Mouse (Mus musculus): ENCODE measurements around the gene Stub1. TPM values are rescaled to one million over a fixed set of nuclear protein-coding genes. Genes with fewer than 3 reads are reported as not detected.

Gene Stub1
- 365 and 398 TPM in 2 replicates for polyA plus RNA-seq (2021; fragmentation: Nextera tagmentation)
- long read RNA-seq, experiment 1, transcript Stub1-205 (6 exons, 1,701 nt): minor isoform, 6 of 614 reads
- long read RNA-seq, experiment 1, transcript Stub1-201 (7 exons, 1,803 nt): major isoform, 534 of 614 reads
- long read RNA-seq, experiment 1, partial matches to known transcripts: 49 of 614 reads
- long read RNA-seq, experiment 1, other reads (novel, unspliced or antisense): 14 of 614 reads
- long read RNA-seq, experiment 2, transcript Stub1-207 (7 exons, 1,341 nt): minor isoform, 8 of 916 reads
- long read RNA-seq, experiment 2, transcript Stub1-201 (7 exons, 1,803 nt): major isoform, 822 of 916 reads
- long read RNA-seq, experiment 2, transcript Stub1-202 (5 exons, 1,498 nt): minor isoform, 6 of 916 reads
- long read RNA-seq, experiment 2, transcript Stub1-206 (6 exons, 1,408 nt): minor isoform, 24 of 916 reads
- long read RNA-seq, experiment 2, partial matches to known transcripts: 14 of 916 reads
- long read RNA-seq, experiment 2, other reads (novel, unspliced or antisense): 36 of 916 reads

GRCm38 (mm10) chr17:25833291-25833663 is at the start of gene Stub1:
Stub1 (minus strand) TSS chr17:25833404.

GRCm38 (mm10) chr17:25880196-25880910 is 47.1 kb upstream of the Stub1 start, which contains the start of gene Wfikkn1:
Wfikkn1 (minus strand) TSS chr17:25880858.

GRCm38 (mm10) chr17:25874721-25875170 is 41.5 kb upstream of the Stub1 start, which contains the start of gene Mettl26:
Mettl26 (plus strand) TSS chr17:25875074.

GRCm38 (mm10) chr17:25868601-25869191 is 35.5 kb upstream of the Stub1 start, which contains the start of gene Mcrip2:
Mcrip2 (minus strand) TSS chr17:25868764.

GRCm38 (mm10) chr17:25860832-25861703 is 27.9 kb upstream of the Stub1 start, which contains the start of gene Wdr90:
Wdr90 (minus strand) TSS chr17:25861501.

GRCm38 (mm10) chr17:25844396-25844901 is 11.2 kb upstream of the Stub1 start, which contains the start of gene Rhot2:
Rhot2 (minus strand) TSS chr17:25844851.

GRCm38 (mm10) chr17:25841117-25841880 is 8.1 kb upstream of the Stub1 start, which contains the start of gene Gm20683:
Gm20683 (minus strand) TSS chr17:25841763.

GRCm38 (mm10) chr17:25837076-25837410 is 3.8 kb upstream of the Stub1 start, which contains the start of gene Rhbdl1:
Rhbdl1 (minus strand) TSS chr17:25837295.

GRCm38 (mm10) chr17:25828712-25829557 is 4.3 kb downstream of the Stub1 start, which contains the start of gene Jmjd8:
Jmjd8 (plus strand) TSS chr17:25828867.

GRCm38 (mm10) chr17:25823452-25823851 is 9.8 kb downstream of the Stub1 start, which contains the start of gene Wdr24:
Wdr24 (plus strand) TSS chr17:25823627.

GRCm38 (mm10) chr17:25808789-25809605 is 24.2 kb downstream of the Stub1 start, which contains the start of gene Fbxl16:
Fbxl16 (plus strand) TSS chr17:25809085.

GRCm38 (mm10) chr17:25796951-25797369 is 36.2 kb downstream of the Stub1 start, which contains the start of gene Metrn:
Metrn (minus strand) TSS chr17:25797136.

GRCm38 (mm10) chr17:25795609-25796092 is 37.6 kb downstream of the Stub1 start, which contains the start of gene AC134908.4:
AC134908.4 (minus strand) TSS chr17:25795659.

GRCm38 (mm10) chr17:25792615-25793014 is 40.6 kb downstream of the Stub1 start, which contains the start of gene Fam173a:
Fam173a (minus strand) TSS chr17:25792901.

GRCm38 (mm10) chr17:25786280-25786679 is 46.9 kb downstream of the Stub1 start, which contains the start of gene Ccdc78:
Ccdc78 (plus strand) TSS chr17:25786580.

GRCm38 (mm10) chr17:25785281-25785745 is 47.9 kb downstream of the Stub1 start, which contains the start of gene Haghl:
Haghl (minus strand) TSS chr17:25785673.

Data from layer of hippocampus, adult 6 months (tissue).